Mouse (Mus musculus) gastrocnemius, adult 18-20 months (tissue): Measurements from ENCODE around the gene Cradd. TPM values are rescaled to one million over a fixed set of nuclear protein-coding genes. Genes with fewer than 3 reads are reported as not detected.
A peak's percentile ranks its signal among the peaks of the same experiment; 100 is the strongest.

Experiments
- DNase-seq: peaks from one replicate; pipeline ENCODE4 v3.0.0; 2021; ENCODE audit warnings: low spot score
- total RNA-seq, 2 experiments: library from RNA; stranded (reverse); gene quantifications; 2 replicates each; pipeline ENCODE4 v1.2.3; 2021

The Cradd gene
- total RNA-seq, 2 experiments from 2014 or later = 9.5 to 11.3 TPM

DNA sequence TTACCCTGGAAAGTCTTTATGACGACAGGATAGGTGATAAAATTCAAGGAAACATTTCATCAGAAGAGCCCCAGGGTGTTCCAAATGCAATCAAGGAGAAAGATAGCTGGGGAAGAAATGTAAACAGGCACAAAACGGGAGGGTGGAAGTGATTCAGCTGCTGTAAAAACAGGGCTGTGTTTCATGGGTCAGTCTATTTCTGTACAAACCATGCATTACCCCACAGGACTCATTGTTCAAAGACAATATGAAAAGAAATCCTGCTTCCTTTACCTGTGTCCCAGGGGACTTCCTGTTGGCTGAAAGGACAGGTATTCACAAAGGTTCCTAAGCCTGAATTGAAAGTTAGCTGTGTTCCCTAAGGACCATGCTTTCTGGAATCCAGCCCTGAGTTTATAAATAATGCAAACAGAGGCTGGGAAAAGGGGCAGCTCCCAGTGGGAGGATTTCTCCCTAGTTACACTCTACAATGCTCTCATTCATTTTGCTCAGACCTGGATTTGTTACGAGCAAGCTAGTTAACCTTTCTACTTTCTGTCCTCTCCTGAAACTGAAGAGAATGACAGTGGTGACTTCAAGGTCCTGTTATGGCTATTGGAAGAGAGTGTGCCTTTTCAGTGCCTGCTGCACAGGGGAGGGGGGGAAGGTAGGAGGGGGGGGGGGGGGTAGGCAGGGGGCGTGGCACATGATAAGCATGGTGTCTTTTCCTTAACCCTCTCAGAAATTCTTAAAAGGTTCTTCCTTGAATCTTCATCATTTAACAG, 13.0 kb upstream of the Cradd start:
- no peak for DNase-seq

GRCm38 (mm10) chr10:95334826-95335225, 10.9 kb upstream of the Cradd start:
- no peak for DNase-seq

- DNase-seq = no peak
These were observed 8.7 kb upstream of the Cradd start for GRCm38 (mm10) chr10:95332596-95332995.

DNA sequence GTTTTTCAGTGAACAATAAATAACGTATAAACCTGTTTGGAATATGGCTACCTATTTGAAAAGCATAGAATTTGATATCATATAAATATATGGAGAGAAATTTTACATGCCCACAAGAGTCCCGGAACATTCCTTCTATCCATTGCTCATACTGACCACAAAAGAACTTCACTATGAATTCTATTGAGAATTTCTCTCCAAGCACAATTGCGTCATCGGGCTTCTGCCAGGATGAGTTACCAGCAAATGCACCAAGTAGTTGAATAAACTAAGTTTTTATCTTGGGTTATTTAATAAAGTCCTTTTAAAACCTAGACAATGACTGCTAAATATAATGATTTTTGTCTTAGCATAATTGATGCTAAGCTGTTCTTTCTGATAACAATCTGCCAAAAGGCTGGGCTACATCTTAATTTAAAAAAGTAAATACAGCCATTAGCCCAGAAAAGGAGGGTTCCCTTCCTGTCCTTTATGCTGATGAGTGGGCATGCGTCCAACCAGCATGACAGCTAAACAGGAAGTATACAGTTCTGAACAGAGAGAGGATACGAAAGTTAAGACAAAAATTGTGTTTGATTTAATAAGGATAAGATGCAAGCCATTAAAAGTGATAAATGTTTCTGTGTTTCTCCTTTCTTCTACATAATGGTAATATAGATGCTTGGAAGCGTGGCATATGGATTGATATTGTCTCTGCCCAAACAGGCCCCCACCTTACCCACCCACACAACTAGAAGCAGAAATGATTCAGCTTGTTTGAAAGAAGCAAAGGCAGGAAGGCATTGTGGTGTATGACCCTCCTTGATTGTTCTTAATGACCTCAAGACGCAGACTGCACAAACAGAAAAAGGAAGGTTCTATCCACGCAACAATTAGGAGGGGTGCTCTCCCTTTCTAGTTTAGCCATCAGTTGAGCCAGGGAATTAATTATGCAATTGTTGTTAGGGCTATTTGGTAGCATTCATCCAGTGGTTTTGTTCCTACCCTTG, 6.7 kb upstream of the Cradd start:
- no peak for DNase-seq

DNA sequence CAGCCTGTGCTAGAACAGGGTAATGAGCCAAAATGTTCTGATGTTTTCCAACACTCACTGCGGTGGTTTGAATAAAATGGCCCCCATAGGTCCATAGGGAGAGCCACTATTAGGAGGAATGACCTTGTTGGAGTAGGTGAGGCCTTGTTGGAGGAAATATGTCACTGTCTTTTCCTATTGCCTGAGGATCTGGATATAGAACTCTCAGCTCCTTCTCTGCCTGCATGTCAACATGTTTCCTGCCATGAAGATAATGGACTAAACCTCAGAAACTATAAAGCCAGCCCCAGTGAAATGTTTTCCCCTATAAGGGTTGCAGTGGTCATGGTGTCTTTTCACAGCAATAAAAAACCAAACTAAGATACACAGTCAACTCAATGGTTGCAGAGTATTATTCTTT, 6.0 kb upstream of the Cradd start:
- no peak for DNase-seq

GRCm38 (mm10) chr10:95324278-95324631, 322 bp upstream of the Cradd start:
- no peak for DNase-seq

DNA sequence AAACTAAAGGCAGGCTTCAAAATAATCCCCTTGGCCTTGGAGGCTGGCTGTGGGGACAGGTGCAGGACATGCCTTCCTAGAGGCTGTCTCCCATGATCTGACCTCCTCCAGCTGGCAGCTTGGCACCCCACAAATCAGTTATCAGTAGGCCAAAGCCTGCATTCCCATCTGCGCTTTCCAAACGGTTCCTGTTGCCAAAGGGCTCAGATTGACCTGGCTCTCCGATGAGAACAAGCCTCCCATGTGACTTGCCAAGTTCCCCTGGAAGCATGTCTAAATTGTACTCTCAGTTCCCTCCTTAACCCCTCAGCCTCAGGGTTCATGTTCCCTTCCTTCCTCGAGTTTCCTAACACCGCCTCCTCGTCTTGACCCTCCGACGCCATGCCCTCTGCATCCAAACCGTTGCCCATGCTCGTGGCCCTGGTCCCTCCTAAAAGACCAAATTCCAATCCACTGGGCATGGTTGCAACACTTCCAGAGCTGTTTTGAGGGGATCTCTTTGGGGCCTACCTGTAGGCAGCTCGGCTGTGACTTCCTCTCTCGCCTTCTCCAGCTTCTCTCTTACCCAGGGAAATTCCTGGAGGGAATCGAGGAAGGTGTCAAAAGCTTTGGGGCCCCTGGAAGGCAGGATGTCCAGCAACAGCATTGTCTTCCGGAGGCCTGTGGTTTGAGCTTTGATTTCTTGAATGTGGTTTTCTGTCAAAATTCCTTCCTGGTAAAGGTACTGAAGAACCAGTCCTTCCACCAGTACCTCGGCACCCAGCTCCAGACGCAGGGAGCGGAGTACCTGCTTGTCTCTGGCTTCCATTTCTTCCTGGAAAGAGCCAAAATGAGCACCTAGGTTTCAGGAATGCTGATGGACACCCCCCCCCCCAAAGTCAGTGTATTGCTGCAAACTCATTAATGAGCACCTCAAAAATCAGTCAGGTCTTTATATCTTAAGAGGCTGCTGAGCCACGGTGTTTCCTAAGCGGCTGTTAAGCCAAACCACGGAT, 1.6 kb downstream of the Cradd start:
- peak; percentile 93 for DNase-seq

GRCm38 (mm10) chr10:95319001-95319400, 4.9 kb downstream of the Cradd start:
- no peak for DNase-seq

GRCm38 (mm10) chr10:95318392-95318708, 5.6 kb downstream of the Cradd start:
- DNase-seq = peak; percentile 40

DNA sequence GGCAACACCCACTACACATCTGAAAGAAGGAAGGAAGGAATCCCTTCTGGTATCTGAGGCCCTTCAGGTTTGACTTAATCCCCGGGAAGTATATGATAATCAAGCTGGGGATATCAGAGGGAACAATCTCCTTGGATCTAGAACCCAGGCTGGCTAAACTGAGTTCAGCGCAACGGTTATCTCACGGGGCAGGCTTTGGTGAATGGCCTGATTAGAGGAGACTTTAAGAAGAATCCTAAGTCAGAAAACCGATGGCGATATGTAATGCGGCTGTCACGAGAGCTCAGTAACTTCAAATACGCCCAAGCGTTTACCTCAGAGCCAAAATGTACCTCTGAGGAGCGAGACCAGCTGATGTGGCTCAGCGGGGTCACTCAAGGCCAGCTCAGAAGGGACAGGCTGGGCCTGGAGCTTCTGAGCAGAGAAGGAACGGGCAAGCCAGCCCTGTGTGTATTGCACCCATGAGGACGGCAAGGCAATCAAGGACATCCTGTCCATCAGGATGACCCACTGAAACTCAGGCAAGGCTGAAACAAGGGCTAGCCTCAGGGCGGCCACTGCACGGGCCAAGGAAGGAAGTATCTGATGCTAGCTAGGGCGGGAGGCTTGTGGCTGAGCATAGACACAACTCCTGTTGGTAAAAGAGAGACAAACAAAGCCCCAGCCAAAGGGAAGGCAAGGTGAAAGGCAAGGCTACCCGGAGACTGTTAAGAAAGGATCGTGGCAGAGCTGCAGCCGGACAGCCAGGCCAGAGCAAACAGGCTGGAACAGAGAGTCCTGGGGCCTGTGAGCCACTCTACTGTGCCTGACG, 6.1 kb downstream of the Cradd start:
- peak; percentile 56 for DNase-seq

GRCm38 (mm10) chr10:95317091-95317490, 6.8 kb downstream of the Cradd start:
- no peak for DNase-seq

GRCm38 (mm10) chr10:95316675-95317074, 7.3 kb downstream of the Cradd start:
- no peak for DNase-seq

GRCm38 (mm10) chr10:95315801-95316474, 8.0 kb downstream of the Cradd start:
- DNase-seq = no peak

GRCm38 (mm10) chr10:95315321-95315720, 8.6 kb downstream of the Cradd start:
- no peak for DNase-seq

- no peak for DNase-seq
These were observed 9.9 kb downstream of the Cradd start for GRCm38 (mm10) chr10:95314019-95314418.

GRCm38 (mm10) chr10:95313524-95313923, 10.4 kb downstream of the Cradd start:
- DNase-seq = peak; percentile 50

- DNase-seq = no peak
These were observed 13.1 kb downstream of the Cradd start for GRCm38 (mm10) chr10:95310688-95311441.

GRCm38 (mm10) chr10:95309412-95310322, 14.3 kb downstream of the Cradd start:
- no peak for DNase-seq
